Mouse (Mus musculus) retina, adult 2 months (tissue): Measurements from ENCODE around the gene Mettl17.
"Not testable (repeated sequence)": the region's sequence is repeated elsewhere in the genome, so short reads cannot be mapped to it uniquely, and the experiment has no call there.

ENCODE experiments used
- DNase-seq: peaks from one replicate; pipeline ENCODE4 v3.0.0-alpha.2; 2012; ENCODE audit warnings: low read depth, low spot score

Gene Mettl17

DNA sequence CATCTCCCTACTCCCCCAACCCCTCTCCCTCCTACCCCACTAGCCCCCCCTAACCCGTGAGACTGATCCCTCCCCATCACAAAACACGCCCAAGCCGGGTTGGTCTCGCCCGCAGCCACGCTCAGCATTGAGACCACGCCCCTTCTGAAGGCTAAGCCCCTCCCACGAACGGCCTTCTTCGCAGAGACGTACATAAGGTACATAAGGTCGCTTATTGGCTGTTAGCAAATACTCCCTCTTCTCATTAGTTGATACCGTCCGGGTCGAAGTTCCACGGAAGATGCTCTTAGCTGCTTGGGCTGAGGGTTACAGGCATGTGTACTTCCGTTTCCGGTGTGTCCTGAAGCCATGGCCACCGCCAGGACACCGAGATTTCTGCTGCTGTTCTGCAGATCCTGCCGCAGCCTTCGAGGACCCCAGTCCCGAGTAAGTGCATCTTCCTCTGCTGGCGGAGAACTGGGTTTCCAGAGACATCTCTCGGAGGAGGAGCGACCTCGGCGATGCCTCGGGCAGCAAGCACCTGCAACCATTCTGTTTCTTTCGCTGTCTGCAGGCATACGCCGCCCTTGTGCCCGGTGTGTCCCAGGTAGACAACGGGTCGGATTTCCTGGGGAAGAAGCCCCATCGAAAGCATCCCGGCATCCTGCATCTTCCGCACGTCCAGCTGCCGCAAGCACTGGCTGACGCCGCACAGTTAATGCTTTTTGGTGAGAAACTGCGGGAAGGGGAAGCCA is at the start of gene Mettl17:
Mettl17 (plus strand) TSS at position 245 of the 734 bp plus-strand sequence.
- peak; percentile 91 for DNase-seq

DNA sequence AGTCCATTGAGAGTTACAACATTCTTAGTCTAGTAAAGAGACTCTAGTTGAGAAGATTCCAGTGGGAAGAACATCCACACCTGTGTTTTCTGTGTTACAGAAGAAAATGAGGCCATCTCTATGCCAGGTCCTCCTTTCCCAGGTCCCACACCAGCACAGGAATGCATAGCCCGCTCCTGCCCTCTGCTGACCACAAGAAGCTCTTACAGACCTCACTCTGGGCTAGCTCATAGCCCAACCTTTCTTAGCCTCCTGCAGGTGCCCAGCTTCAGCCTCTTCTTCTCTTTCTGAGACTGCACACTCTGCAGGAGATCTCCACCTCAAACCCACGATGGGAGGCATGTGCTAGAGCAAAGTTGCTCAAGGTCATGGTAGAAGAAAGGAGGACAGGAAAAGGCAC is 46.2 kb upstream of the Mettl17 start:
- not testable (repeated sequence) for DNase-seq

DNA sequence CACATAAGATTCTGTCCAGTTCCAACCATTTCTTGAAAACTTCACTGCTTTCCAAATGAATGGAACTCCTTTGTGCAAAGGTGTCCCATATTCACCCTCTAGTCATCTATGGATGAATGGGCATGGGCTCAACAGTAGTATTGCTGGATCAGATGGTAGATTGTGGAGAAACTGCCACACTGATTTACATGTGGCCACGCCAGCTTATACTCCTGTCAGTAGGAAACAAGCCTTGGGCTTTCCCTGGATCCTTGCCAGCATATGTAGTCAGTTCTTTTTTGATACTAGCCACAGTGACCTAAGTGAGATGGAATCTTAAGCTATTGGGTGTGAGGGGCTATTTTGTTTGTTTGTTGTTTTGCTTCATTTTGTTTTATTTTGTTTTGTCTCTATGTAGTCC is 42.4 kb upstream of the Mettl17 start:
- no peak for DNase-seq

DNA sequence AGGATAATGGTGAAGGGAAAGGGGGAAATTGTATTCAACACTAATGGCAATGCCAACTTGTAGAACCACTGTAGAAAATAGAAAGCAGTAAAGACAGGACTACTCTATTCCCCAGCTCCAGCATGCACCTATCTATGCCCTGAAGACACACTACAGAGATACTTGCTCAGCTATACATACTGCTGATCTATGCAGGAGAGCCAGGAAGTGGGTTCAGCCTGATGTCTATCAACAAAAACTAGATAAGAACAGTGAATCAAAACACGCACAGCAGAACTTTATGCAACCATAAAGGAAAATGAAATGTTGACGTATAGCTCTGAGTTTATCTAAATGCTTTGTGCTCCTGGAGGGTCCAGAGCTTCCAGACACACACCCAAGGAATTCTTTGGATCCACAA is 41.9 kb upstream of the Mettl17 start:
- DNase-seq, result no peak

DNA sequence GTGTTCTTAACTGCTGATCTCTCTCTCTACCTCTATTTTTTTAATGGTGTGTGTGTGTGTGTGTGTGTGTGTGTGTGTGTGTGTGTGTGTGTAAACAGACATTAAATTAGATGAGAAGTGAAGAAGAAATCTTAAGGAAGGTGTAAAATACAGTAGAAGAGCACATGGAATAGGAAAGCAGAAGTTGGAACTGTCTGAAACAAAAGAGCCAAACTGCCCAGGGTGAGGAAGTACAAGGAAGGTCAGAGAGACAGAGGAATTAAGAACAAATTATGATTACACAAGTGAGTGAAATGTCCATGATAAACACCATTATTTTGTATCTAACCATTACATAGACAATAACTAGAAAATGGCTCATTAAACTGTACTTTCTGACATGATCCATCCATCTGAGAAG is 40.8 kb upstream of the Mettl17 start:
- no peak for DNase-seq

DNA sequence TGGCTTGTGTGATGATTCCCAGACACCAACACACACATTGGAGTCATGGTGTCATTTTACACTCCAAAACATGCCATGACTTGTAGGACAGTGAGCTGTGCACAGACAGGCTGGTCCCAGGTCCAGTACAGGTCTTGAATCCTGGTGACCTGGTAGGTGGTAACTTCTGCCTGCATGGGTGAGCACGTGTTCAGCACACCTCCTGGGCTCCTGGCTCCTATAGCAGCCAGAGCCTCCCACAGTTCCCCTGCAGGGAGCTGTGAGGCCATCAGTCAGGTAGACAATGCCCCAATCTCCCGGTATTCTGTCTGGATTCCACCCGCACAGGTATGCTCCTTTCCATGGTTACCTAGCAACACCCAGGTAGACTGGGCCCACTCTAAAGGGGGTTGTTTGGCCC is 38.1 kb upstream of the Mettl17 start:
- no peak for DNase-seq

DNA sequence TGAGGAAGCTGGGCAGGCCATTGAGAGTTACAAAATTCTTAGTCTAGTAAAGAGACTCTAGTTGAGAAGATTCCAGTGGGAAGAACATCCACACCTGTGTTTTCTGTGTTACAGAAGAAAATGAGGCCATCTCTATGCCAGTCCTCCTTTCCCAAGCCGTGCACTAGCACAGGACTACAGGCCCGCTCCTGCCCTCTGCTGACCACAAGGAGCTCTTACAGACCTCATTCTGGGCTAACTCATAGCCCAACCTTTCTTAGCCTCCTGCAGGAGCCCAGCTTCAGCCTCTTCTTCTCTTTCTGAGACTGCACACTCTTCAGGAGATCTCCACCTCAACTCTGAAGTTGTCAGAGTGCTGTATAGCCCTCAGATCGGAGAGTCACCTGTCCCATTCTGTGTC is 33.6 kb upstream of the Mettl17 start:
- not testable (repeated sequence) for DNase-seq

DNA sequence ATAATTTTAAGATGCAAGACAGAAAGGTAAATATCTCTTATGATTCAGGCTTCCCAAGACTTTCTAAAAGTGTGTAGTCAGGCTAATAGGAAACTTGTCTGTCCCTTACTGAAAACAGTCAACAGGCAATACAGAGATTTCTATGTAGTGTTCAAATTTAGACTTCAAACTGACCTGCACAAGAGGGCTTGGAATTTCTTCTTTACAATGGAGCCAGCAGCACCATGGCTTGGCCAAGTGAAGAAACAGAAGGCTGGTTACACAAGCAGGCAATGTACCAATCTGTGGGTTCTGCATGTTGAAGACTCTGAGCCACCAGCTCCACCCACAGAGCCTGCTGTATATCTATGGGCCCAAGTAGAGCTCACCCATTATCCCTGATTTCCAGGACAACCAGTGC is 31.2 kb upstream of the Mettl17 start, which contains the start of gene Ear6:
Ear6 (plus strand) TSS at position 301 of the 400 bp plus-strand sequence.
- no peak for DNase-seq

DNA sequence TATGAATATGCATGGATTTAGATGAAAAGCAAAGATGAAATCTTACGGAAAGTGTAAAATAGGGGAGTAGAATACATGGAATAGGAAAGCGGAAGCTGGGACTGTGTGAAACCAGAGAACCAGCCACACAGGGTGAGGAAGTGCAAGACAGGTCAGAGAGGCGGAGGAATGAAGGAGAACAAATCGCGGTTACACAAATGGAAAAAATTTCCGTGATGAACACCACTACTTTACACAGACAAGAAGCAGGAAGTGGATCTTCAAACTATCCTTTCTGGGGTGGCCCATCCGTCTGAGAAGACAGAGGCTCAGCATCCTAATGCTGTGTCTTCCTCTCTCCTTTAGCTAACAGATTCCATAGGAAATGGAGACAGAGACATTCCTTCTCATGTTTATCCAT is 29.4 kb upstream of the Mettl17 start:
- DNase-seq, result not testable (repeated sequence)

DNA sequence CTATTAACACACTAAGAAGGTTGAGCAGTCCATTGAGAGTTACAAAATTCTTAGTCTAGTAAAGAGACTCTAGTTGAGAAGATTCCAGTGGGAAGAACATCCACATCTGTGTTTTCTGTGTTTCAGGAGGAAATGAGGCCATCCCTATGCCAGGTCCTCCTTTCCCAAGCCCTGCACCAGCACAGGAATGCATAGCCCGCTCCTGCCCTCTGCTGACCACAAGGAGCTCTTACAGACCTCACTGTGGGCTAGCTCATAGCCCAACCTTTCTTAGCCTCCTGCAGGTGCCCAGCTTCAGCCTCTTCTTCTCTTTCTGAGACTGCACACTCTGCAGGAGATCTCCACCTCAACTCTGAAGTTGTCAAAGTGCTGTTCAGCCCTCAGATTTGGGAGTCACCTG is 21.0 kb upstream of the Mettl17 start:
- not testable (repeated sequence) for DNase-seq

DNA sequence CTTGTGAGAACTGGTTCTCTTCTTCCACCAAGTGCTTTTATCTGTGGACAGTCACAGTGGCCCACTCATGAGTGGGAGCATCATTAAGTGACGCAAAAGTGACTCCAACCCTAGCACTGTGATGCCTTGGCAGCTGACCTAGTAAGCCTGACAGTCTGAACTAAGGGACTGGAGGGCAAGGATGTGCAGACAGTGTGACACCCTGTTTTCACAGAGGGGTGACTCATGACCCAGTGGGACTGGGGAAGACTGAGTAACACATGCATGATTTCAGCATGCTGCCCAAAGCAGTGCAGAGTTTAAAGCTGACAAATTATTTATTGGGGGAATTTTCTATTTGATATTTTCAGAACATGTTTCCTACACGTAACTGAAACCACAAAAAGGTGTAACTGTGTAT is 13.9 kb upstream of the Mettl17 start:
- no peak for DNase-seq

DNA sequence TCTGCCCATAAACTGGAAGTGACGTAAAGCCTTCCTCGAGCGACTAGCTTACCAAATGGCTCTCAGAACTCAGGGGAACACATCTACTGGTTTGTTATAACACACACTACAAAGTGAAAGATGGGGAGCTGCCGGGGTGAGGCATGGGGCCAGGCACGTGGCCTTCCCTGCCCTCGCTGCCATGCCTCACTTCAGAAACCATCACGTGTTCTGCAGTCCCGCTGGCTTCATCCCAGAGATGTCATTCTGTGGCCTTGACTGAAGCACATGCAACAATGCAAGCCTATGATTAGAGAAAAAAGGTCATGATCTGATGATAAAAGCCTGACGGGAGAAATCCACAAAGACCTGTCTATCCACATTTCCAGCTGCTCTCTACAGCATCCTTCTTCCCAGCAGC is 12.9 kb upstream of the Mettl17 start:
- no peak for DNase-seq

DNA sequence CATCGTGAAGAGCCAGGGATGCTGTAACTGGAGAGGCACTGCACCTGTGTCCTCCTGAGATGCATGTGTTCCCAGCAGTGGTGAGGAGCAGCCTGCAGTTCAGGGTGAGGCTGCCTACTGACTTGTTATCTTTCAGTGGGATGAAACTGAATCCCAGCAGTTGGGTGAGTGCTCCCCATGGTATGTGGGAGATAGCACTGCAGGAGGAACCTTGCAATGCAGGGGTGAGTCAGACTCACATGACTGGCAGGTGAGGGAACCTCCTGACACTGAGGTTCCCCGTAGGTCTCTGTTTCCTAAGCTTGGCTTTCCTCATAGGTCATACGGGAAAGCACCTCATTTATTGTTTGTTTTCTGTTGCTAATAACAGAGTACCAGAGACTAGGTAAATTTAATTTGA is 7.1 kb upstream of the Mettl17 start:
- DNase-seq, result no peak

DNA sequence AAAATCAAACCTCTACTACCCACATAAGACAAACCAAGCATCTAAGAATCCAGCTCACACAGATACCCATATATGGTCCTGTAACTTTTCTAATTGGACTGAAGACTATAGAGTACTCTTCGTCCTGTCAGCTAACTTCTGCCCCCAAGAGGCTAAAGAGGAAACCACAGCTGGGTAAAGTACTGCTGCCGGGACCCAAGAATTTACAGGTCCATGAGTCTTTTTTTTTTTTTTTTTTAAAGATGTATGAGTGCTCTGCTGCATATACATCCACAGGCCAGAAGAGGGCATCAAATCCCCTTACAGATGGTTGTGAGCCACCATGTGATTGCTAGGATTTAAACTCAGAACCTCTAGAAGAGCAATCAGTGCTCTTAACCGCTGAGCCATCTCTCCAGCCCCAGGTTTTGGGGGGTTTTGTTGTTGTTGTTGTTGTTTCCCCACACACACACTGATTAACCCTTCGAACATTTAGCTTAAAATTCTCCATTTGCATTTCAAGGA is 1.1 kb upstream of the Mettl17 start:
- peak; percentile 37 for DNase-seq

DNA sequence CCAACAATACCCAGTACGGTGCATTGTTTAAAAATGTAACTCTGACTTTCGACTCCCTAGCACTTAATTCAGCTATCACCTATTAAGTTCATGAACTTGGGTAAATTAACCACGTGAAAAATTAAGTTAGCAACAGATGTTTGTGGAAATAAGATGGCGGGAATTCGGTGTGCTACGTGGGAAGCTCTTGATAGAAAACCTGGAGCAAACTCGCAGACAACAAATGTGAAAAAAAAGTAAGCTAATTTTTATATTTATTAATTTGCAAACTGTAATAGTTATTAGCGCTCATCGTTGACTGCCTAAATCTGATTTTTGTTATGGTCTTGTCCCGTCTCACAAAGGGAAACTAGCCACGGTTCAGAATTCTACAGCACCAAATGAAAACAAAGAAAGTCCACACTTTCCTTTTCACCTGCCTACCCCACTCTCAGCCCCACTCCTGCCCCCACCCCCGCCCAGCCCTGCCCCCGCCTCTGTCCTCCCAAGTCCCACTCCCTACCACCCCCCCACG is 554 bp upstream of the Mettl17 start:
- no peak for DNase-seq

DNA sequence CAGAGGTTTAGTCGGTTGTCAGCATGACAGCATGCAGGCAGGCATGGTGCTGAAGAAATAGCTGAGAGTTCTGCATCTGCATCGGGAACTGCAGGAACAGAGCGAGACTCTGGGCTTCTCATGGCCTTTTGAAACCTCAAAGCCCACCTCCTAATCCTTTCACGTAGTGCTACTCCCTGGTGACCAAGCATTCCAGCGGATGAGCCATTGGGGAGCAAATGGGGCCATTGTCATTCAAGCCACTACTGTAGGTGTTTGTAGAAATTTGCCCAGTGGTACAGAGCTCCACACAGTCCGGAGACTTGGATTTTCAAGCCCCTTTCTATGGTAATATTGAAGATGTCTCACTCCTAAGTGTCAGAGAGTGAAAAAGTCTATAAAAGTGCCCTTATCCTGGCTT is 1.4 kb downstream of the Mettl17 start:
- no peak for DNase-seq

DNA sequence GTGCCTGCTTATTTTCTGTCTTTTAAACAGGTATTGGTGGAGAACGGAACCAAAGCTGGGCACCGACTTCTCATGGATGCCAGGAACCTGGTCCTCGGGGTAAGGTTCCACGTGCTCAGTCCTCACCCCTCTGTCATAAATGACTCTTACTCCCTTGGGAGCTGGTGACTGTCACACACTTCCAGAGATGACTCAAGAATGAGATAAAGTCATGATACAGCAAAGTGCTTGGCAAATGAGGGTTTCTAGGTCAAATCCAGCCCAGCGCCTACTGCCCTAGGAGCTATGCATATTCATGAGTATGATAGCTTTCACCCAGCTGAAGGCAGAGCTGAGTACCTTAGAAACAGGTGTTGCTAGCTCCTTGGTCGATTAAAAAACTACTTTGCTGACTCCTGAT is 5.2 kb downstream of the Mettl17 start:
- no peak for DNase-seq

DNA sequence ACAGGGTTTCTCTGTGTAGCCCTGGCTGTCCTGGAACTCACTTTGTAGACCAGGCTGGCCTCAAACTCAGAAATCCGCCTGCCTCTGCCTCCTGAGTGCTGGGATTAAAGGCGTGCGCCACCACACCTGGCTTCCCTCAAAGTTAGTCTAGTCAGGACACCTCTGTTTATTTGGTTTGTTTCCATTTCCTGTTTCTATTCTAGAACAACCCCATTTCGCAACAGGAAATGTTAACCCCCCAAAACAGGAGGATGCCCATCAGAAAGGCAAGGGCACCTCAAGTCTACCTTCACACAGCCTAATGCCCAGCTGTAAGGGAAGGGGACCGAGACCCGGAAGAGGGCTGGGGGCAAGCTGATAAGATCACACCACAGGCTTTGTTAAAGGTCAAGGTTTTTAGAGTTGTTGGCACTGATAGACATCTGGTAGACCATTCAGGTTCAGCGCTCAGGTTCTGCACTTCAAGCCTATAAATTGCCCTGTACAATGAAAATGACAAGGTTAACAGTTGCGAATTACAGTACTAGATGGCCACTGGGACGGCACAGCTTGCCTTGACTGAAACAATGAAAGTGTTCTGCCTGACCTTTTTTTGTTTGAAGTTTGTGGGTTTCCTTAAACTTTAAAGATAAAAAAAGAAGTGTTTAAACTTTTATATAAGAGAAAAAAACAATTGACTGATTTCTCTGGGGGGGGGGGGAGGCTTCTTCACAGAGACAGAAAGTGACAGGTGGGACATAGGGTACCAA is 7.7 kb downstream of the Mettl17 start, which contains the start of gene Slc39a2:
Slc39a2 (plus strand) TSS at position 699 of the 749 bp plus-strand sequence.
- no peak for DNase-seq

DNA sequence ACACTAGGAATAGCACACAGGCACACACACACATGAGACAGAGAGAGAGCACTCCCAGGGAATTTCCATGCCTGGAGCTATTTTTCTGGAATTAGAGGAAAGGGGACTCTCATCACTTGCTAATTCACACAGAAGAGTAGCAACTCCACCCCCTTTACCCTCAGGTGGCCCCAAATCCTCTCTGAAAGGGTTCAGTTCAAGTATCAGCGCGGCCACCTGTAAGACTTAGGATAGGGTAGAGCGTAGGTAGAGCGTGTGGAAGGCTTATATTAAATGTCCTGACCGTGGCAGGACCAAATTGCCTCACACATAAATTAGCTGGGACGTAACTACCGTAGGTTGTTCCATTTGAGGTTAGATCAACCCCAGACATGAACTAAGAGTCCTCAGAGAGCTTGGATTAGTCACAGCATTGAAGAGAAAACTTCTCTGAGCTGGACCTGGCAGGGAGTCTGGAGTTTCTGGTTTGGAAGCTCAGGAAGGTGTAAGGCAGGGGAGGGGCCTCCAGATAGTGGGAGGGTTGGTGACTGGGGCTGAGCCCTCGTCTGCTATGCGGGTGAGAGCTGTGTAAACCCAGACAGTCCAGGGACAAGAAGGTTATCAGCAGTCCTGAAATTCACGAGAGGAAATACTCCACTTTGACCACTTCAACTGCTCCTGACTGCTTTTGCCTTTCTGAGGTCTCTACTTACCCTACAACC is 8.6 kb downstream of the Mettl17 start:
- no peak for DNase-seq

DNA sequence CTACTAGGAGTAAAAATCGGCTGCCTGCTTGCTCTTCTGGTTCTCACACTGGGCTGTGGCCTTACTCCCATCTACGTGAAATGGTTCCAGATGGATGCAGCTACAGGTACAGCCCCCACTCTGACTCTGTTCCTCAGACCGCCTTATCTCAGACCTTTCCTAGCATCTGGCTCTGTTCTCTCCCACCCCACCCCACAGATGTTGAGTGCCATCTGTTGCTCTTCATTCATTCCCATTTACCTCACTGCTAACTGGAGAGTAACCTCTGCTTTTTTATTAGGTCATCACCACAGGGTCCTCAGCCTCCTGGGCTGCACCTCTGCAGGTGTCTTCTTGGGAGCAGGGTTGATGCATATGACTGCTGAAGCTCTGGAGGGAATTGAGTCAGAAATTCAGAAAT is 9.2 kb downstream of the Mettl17 start:
- no peak for DNase-seq

DNA sequence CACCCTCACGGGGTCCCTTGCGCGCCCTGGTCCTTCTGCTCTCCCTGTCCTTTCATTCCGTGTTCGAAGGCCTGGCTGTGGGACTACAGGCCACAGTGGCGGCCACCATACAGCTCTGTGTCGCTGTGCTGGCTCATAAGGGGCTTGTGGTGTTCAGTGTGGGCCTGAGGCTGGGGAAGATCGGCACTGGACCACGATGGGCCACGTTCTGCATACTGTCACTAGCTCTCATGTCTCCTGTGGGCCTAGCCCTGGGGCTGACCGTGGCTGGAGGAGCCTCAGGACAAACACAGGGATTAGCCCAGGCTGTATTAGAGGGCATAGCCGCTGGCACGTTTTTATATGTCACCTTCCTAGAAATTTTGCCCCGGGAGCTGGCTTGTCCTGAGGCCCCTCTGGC is 10.4 kb downstream of the Mettl17 start:
- DNase-seq, result no peak

DNA sequence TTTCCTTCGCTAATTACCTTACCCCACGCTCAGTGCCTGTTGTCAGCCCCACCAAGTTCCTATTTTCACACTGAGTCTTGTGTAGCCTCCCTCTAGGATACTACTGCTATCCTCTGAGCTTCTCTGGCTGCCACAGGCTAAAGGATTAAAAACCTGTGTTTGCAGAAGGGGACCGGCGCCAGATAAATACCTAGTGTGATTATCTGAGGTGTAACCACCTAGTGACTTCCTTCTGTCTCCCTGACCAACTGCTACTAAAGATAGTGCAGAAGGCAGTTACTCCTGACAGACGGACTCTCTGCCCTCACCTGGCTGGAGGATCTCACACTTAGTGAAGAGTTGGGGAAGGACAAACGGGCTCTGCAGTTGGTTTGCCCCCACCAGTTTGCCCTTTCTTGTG is 11.4 kb downstream of the Mettl17 start:
- no peak for DNase-seq
